Mouse (Mus musculus) 3134 (cell line): ENCODE data around the gene Bak1.
A peak's percentile ranks its signal among the peaks of the same experiment; 100 is the strongest.

Experiments used
- DNase-seq: peaks from one replicate; pipeline ENCODE4 v3.0.0-alpha.2; 2011; ENCODE audit warnings: low spot score; ENCODE audit not compliant: insufficient read length; ENCODE audit errors: extremely low read depth

The Bak1 gene

GRCm38 (mm10) chr17:27050853-27051252 lies 22.0 kb upstream of the Bak1 start:
- DNase-seq: no peak

- no peak for DNase-seq
These were observed 19.8 kb upstream of the Bak1 start for GRCm38 (mm10) chr17:27048445-27049239.

GRCm38 (mm10) chr17:27047762-27048444 lies 19.1 kb upstream of the Bak1 start:
- DNase-seq: no peak

- DNase-seq: no peak
These were observed 16.4 kb upstream of the Bak1 start for GRCm38 (mm10) chr17:27045164-27045563.

GRCm38 (mm10) chr17:27042840-27043239 lies 14.0 kb upstream of the Bak1 start:
- DNase-seq: peak; percentile 60

GRCm38 (mm10) chr17:27041787-27042055 lies 12.9 kb upstream of the Bak1 start:
- no peak for DNase-seq

- peak; percentile 77 for DNase-seq
These were observed 12.4 kb upstream of the Bak1 start for GRCm38 (mm10) chr17:27041046-27041786.

GRCm38 (mm10) chr17:27040304-27041045 lies 11.7 kb upstream of the Bak1 start:
- DNase-seq: peak; percentile 74

GRCm38 (mm10) chr17:27039432-27040102 lies 10.8 kb upstream of the Bak1 start:
- peak; percentile 82 for DNase-seq

- peak; percentile 98 for DNase-seq
These were observed 9.7 kb upstream of the Bak1 start for GRCm38 (mm10) chr17:27038335-27039050.

GRCm38 (mm10) chr17:27036465-27036864 lies 7.7 kb upstream of the Bak1 start:
- no peak for DNase-seq

- DNase-seq: peak; percentile 65
These were observed 4.1 kb upstream of the Bak1 start for GRCm38 (mm10) chr17:27032869-27033268.

GRCm38 (mm10) chr17:27032328-27032727 lies 3.5 kb upstream of the Bak1 start:
- no peak for DNase-seq

- DNase-seq: no peak
These were observed 2.1 kb upstream of the Bak1 start for GRCm38 (mm10) chr17:27030896-27031295.

- no peak for DNase-seq
These were observed 622 bp upstream of the Bak1 start for GRCm38 (mm10) chr17:27029431-27029830.

- peak; percentile 88 for DNase-seq
These were observed 469 bp downstream of the Bak1 start for GRCm38 (mm10) chr17:27028284-27028795.

GRCm38 (mm10) chr17:27027460-27028283 lies 1.1 kb downstream of the Bak1 start:
- DNase-seq: peak; percentile 74

- no peak for DNase-seq
These were observed 2.9 kb downstream of the Bak1 start for GRCm38 (mm10) chr17:27025951-27026350.
